In genomic region chr7:83921637-83922036, GRCm38 (mm10) we compare ENCODE assay signal across 18 mouse cellular contexts.
"Had no signal": no experiment of that assay in that cellular context is flagged by ENCODE, and none has a peak within 500 bp of the region (broad histone marks: within the 10 kb centered on the region; RNA-seq: fewer than 3 reads in every experiment).

No protein-coding gene starts in this region.

- H3K4me1 ChIP-seq: midbrain, embryonic 10.5 days; midbrain, embryonic 12.5 days; neural tube, embryonic 13.5 days; neural tube, embryonic 15.5 days had no signal

- H3K9ac ChIP-seq: lung, embryonic 14.5 days; midbrain, embryonic 12.5 days; neural tube, embryonic 13.5 days; neural tube, embryonic 15.5 days had no signal

- H3K27ac ChIP-seq: midbrain, embryonic 10.5 days; midbrain, embryonic 12.5 days; neural tube, embryonic 13.5 days; neural tube, embryonic 15.5 days had no signal

- DNase-seq: lung, embryonic 14.5 days; lung, postnatal 10 days; lung, postnatal 4 days; midbrain, embryonic 14.5 days; retina, postnatal 1 day; right cerebral cortex, adult 18-20 months; right cerebral cortex, postnatal 25 days; right cerebral cortex, postnatal 4 days; spleen, adult 18-20 months; thymus, adult 18-20 months; thymus, postnatal 14 days; thymus, postnatal 36 days had no signal

- ATAC-seq: midbrain, embryonic 16.5 days had no signal

- H3K4me3 ChIP-seq: midbrain, embryonic 10.5 days; midbrain, embryonic 12.5 days; myocyte; neural tube, embryonic 13.5 days; neural tube, embryonic 15.5 days had no signal

- H3K36me3 ChIP-seq: midbrain, embryonic 10.5 days; midbrain, embryonic 12.5 days; neural tube, embryonic 13.5 days; neural tube, embryonic 15.5 days had no signal

- H3K27me3 ChIP-seq: midbrain, embryonic 12.5 days; neural tube, embryonic 13.5 days; neural tube, embryonic 15.5 days had no signal

- H3K4me2 ChIP-seq: lung, embryonic 14.5 days; midbrain, embryonic 12.5 days; neural tube, embryonic 13.5 days; neural tube, embryonic 15.5 days had no signal

- H3K9me3 ChIP-seq: midbrain, embryonic 10.5 days; midbrain, embryonic 12.5 days; neural tube, embryonic 13.5 days; neural tube, embryonic 15.5 days had no signal
